Mouse (Mus musculus): Measurements from ENCODE around the gene Tmem8.
"Not testable (repeated sequence)": the region's sequence is repeated elsewhere in the genome, so short reads cannot be mapped to it uniquely, and the experiment has no call there.

The Tmem8 gene

GRCm38 (mm10) chr17:26112751-26113150 lies 348 bp upstream of the Tmem8 start:
- no peak for DNase-seq

- DNase-seq = peak; percentile 70 to 86
Observed at GRCm38 (mm10) chr17:26114061-26114460, 962 bp downstream of the Tmem8 start.

GRCm38 (mm10) chr17:26114461-26114860 lies 1.4 kb downstream of the Tmem8 start:
- not testable (repeated sequence) for DNase-seq

GRCm38 (mm10) chr17:26115205-26115898 lies 2.3 kb downstream of the Tmem8 start:
- peak; percentile 92 to 95 for DNase-seq

GRCm38 (mm10) chr17:26115956-26116487 lies 2.9 kb downstream of the Tmem8 start:
- peak; percentile 64 to 82 for DNase-seq

GRCm38 (mm10) chr17:26116503-26117258 lies 3.6 kb downstream of the Tmem8 start:
- peak in 1 of 2 experiments; percentile 55 for DNase-seq

GRCm38 (mm10) chr17:26119766-26120710 lies 6.9 kb downstream of the Tmem8 start:
- peak; percentile 67 to 72 for DNase-seq

- no peak for DNase-seq
Observed at GRCm38 (mm10) chr17:26122431-26123140, 9.5 kb downstream of the Tmem8 start.

GRCm38 (mm10) chr17:26123267-26123684 lies 10.2 kb downstream of the Tmem8 start, which contains the start of gene Mrpl28:
TSS of gene Mrpl28 (plus strand) at chr17:26123500.
- DNase-seq = peak; percentile 97 to 99

GRCm38 (mm10) chr17:26124560-26124959 lies 11.5 kb downstream of the Tmem8 start:
- DNase-seq = no peak

- no peak for DNase-seq
Observed at GRCm38 (mm10) chr17:26125226-26125625, 12.1 kb downstream of the Tmem8 start.

- no peak for DNase-seq
Observed at GRCm38 (mm10) chr17:26131062-26131732, 18.1 kb downstream of the Tmem8 start.

GRCm38 (mm10) chr17:26131856-26132853 lies 19.1 kb downstream of the Tmem8 start:
- no peak for DNase-seq

- DNase-seq = no peak
Observed at GRCm38 (mm10) chr17:26137106-26137750, 24.1 kb downstream of the Tmem8 start.

GRCm38 (mm10) chr17:26137751-26138130 lies 24.6 kb downstream of the Tmem8 start:
- DNase-seq = no peak

- peak; percentile 95 to 98 for DNase-seq
Observed at GRCm38 (mm10) chr17:26138239-26138836, 25.2 kb downstream of the Tmem8 start, which contains the start of gene Axin1. TSS of gene Axin1 (plus strand) at chr17:26138688.

GRCm38 (mm10) chr17:26138901-26139381 lies 25.8 kb downstream of the Tmem8 start:
- DNase-seq = peak; percentile 39 to 81

- DNase-seq = no peak
Observed at GRCm38 (mm10) chr17:26142796-26143195, 29.7 kb downstream of the Tmem8 start.

GRCm38 (mm10) chr17:26143386-26143785 lies 30.3 kb downstream of the Tmem8 start:
- DNase-seq = no peak
